Mouse (Mus musculus) midbrain, embryonic 11.5 days (tissue): ENCODE results near the gene Nkpd1. TPM values are rescaled to one million over a fixed set of nuclear protein-coding genes. Genes with fewer than 3 reads are reported as not detected.

Experiments
- ATAC-seq: fragments of 200-750 bp; cut with Nextera tagmentation; 2 replicates; pipeline ENCODE4 v1.8.0; 2017; ENCODE audit warnings: moderate TSS enrichment, moderate library complexity; ENCODE audit not compliant: low FRiP score
- DNase-seq: peaks from one replicate; pipeline ENCODE4 v3.0.0; 2015; ENCODE audit warnings: low spot score; ENCODE audit errors: missing footprints
- H3K27ac ChIP-seq: fragments of 300-500 bp; sonication (generic); 2 replicates; pipeline ENCODE4 v1.5.1; 2014; ENCODE audit warnings: low read depth, low read length
- H3K27me3 ChIP-seq: fragments of 300-500 bp; sonication (generic); 2 replicates; pipeline ENCODE4 v1.6.1; 2014; ENCODE audit warnings: mild to moderate bottlenecking, low read length, moderate library complexity, mixed read lengths; ENCODE audit not compliant: control insufficient read depth, insufficient read depth
- H3K36me3 ChIP-seq: fragments of 300-500 bp; sonication (generic); 2 replicates; pipeline ENCODE4 v1.6.1; 2014; ENCODE audit warnings: mild to moderate bottlenecking, low read length, moderate library complexity, mixed read lengths; ENCODE audit not compliant: control insufficient read depth, insufficient read depth
- H3K4me1 ChIP-seq: fragments of 300-500 bp; sonication (generic); 2 replicates; pipeline ENCODE4 v1.6.1; 2014; ENCODE audit warnings: low read length; ENCODE audit not compliant: control insufficient read depth, insufficient read depth
- H3K4me2 ChIP-seq: fragments of 300-500 bp; sonication (generic); 2 replicates; pipeline ENCODE4 v1.6.1; 2014; ENCODE audit warnings: mild to moderate bottlenecking, moderate library complexity
- H3K4me3 ChIP-seq: fragments of 300-500 bp; sonication (generic); 2 replicates; pipeline ENCODE4 v1.5.1; 2014; ENCODE audit warnings: low read depth, low read length
- H3K9ac ChIP-seq: fragments of 300-500 bp; sonication (generic); 2 replicates; pipeline ENCODE4 v1.6.1; 2014; ENCODE audit warnings: low read length
- H3K9me3 ChIP-seq: fragments of 300-500 bp; sonication (generic); 2 replicates; pipeline ENCODE4 v1.6.1; 2016; ENCODE audit warnings: low read length; ENCODE audit not compliant: control insufficient read depth
- WGBS: fragments of 180-500 bp; shearing (Covaris S2); extraction: QIAGEN DNeasy Blood & Tissue Kit; methylation state at CpG from one replicate; pipeline ENCODE4 v1.1.7; 2014; 5-methylcytosine and 5-hydroxymethylcytosine counted together
- polyA plus RNA-seq: library from polyadenylated mRNA; unstranded; fragments of >200 nt; fragmentation: Nextera tagmentation; extraction: Ambion mirVana; gene quantifications from 2 replicates; pipeline ENCODE4 v1.2.1, GENCODE M21; 2014

Gene Nkpd1
- polyA plus RNA-seq, 1 experiment from 2014 or later = not detected

DNA sequence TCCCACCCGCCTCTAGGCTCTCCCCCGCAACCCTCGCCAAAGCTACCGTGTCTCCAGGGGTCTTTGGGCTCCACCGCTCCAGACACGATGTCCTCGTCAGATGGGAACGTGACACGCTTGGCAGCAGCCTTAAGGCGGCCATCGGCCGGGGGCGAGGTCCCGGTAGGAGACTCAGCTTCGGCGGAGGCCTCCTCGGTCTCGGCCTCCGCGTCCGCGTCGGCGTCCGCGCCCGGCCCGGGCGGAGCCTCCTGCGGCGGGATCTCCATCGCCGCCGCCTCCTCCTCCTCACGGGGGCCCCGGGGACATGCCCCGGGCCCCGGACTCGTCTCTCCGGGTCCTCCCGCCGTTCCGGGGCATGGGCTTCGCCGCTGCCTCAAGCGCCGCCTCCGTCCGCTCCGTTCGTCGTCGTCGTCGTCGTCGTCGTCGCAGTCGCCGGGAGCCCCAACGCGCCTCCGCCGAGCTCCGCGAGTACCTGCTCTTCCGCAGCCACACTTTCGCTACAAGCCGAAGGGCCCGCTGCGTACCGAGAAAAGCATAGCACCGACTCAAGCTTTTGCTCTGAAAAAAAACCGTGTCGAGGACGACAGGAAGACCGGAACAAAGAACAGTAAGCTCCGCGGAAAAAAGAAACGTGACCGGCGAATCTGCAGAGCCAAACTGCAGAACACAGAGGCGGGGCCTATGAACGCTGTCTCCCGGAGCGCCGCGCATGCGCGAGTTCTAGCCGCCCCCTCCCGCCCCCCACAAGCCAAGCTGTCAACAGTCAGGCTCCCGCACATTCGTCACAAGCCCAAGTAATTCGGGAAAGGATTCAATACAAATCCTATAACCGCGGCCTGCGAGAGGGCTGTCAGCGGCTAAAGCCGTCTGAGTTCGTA is 44.4 kb downstream of the Nkpd1 start:
- no peaks in the 10 kb centered on the region; the same call in 1 of the 2 replicates for H3K9me3 ChIP-seq
- H3K27ac ChIP-seq = peak overlapping the region; percentile 86
- ATAC-seq (peak; percentile 89), DNase-seq (peak; percentile 100)
- H3K9ac ChIP-seq = peak overlapping the region; percentile 95
- under 1% methylated on average over 100 of the region's 102 CpGs for WGBS
- H3K4me1 ChIP-seq = peaks cover 21% of the 10 kb centered on the region
- peak overlapping the region; percentile 88 for H3K4me2 ChIP-seq
- peaks cover 10% of the 10 kb centered on the region for H3K36me3 ChIP-seq
- H3K27me3 ChIP-seq = no peaks in the 10 kb centered on the region
- H3K4me3 ChIP-seq = peak overlapping the region; percentile 81

DNA sequence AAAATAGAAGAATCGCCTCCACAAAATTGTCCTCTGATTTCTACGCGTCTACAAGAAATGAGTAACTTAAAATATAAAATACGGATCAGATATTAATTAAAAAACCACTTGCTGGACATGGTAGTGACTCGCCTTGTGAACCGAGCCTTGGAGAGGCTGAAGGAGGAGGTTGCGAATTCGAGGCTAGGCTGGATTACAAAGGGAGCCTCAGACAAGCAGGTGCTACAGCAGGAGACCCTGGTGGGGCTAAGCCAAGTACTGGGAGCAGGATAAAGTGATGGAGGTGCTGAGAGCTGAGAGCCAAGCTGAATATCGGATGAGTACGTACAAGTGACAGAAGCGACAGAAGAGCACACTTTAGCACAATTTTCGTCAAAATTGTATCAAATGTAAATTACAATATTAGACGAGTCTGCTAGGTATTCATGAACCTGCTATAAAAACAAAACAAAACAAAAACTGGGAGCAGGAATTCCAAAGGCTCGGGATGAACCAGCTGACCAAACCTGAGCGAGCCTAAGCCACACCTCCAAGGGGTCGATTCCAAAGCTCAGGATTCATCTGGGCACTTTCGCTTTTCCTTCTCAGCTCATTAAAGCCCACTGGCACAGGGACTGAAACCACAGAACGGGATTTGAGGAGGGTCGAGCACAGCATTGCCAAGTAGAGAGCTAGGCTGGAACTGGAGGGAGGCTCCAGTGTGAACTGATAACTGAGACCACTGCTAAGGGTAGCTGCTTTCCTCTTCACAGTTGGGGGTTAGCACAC is 45.2 kb downstream of the Nkpd1 start, which contains the start of gene Ppp1r37:
Ppp1r37 (minus strand) TSS at position 434 of the 768 bp plus-strand sequence.
- Histone ChIP-seq H3K9ac (peak within 1 kb of the TSS; percentile 95), H3K9me3 (no peaks in the 10 kb centered on the region; the same call in 1 of the 2 replicates), H3K4me2 (peak within 1 kb of the TSS; percentile 88), H3K27ac (peak within 1 kb of the TSS; percentile 86), H3K36me3 (peaks cover 10% of the 10 kb centered on the region), H3K27me3 (no peaks in the 10 kb centered on the region), H3K4me3 (peak within 1 kb of the TSS; percentile 81), H3K4me1 (peaks cover 21% of the 10 kb centered on the region)
- peak; percentile 28; the same call in 1 of the 2 replicates for ATAC-seq
- DNase-seq = peak; percentile 90
- 1% methylated on average over 19 of the region's 19 CpGs for WGBS

DNA sequence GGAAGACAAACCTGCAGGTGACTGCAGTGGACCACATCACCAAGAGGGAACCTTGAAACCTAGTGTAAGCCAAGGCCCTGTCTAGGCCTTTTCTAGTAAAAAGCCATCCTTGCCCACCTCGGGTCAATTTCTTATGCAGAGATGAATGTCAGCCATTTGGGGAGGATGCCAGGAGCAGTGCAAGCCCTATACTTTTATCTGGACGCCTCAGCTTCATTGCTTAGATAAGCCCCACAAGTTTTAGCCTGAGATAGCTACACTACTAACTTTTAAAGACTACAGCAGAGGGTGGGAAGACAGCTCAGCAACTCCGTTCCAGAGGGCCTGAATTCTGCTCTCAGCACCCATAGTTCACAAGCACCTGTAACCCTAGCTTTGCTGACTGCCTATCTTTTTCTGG is 46.2 kb downstream of the Nkpd1 start:
- no peak overlapping the region for H3K4me3 ChIP-seq
- H3K9ac ChIP-seq = no peak overlapping the region
- ATAC-seq = no peak
- H3K27ac ChIP-seq = no peak overlapping the region
- no peaks in the 10 kb centered on the region for H3K27me3 ChIP-seq
- H3K4me1 ChIP-seq = peaks cover 20% of the 10 kb centered on the region
- no peak overlapping the region for H3K4me2 ChIP-seq
- peaks cover 12% of the 10 kb centered on the region for H3K36me3 ChIP-seq
- DNase-seq = no peak
- 84% methylated on average over 3 of the region's 3 CpGs for WGBS
- no peaks in the 10 kb centered on the region; the same call in 1 of the 2 replicates for H3K9me3 ChIP-seq

DNA sequence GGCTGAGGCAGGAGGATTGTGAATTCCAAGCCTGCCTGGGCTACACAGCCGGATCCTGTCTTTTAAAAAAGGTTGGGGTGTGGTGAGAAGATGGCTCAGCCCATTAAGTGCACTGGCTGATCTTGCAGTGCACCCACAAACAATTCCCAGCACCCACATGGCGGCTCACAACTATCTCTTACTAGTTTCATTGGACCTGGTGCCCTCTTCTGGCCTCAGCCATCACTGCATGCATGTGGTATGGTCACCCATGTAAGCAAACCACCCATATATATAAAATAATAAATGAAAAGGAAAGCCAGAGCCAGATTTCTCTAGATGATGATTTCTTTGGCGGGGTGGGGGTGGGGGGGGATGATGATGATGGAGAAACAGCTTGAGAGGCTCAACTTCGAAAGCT is 46.8 kb downstream of the Nkpd1 start:
- H3K4me2 ChIP-seq = no peak overlapping the region
- H3K9ac ChIP-seq = no peak overlapping the region
- no peaks in the 10 kb centered on the region for H3K27me3 ChIP-seq
- no peak overlapping the region for H3K27ac ChIP-seq
- 85% methylated on average over 4 of the region's 4 CpGs for WGBS
- ATAC-seq (no peak), DNase-seq (no peak)
- H3K4me3 ChIP-seq = no peak overlapping the region
- no peaks in the 10 kb centered on the region; the same call in 1 of the 2 replicates for H3K9me3 ChIP-seq
- peaks cover 15% of the 10 kb centered on the region for H3K4me1 ChIP-seq
- H3K36me3 ChIP-seq = peaks cover 12% of the 10 kb centered on the region

DNA sequence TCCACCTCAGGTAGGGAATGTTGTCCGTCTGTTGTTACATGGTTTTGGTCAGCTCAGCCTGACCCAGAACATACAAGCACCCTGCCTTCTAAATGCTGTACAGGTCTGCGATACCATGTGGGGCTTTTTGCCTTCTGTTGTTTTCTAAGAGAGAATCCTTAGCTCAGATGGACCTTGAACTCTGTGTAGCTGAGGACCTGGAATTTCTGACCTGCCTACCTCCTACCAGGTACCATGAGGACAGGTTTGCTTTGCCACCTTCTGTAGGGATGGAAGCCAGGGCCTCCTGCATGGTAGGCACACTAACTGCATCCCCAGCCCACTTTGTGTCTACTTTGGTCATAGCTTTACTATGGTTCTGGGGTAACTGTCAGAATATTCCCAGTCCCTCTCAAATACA is 48.2 kb downstream of the Nkpd1 start:
- no peak for ATAC-seq
- DNase-seq = no peak
- H3K36me3 ChIP-seq = peaks cover 12% of the 10 kb centered on the region
- H3K9ac ChIP-seq = no peak overlapping the region
- no peaks in the 10 kb centered on the region for H3K27me3 ChIP-seq
- H3K4me3 ChIP-seq = no peak overlapping the region
- H3K9me3 ChIP-seq = no peaks in the 10 kb centered on the region; the same call in 1 of the 2 replicates
- peaks cover 7% of the 10 kb centered on the region for H3K4me1 ChIP-seq
- H3K4me2 ChIP-seq = no peak overlapping the region
- 94% methylated on average over 2 of the region's 2 CpGs for WGBS
- no peak overlapping the region for H3K27ac ChIP-seq

DNA sequence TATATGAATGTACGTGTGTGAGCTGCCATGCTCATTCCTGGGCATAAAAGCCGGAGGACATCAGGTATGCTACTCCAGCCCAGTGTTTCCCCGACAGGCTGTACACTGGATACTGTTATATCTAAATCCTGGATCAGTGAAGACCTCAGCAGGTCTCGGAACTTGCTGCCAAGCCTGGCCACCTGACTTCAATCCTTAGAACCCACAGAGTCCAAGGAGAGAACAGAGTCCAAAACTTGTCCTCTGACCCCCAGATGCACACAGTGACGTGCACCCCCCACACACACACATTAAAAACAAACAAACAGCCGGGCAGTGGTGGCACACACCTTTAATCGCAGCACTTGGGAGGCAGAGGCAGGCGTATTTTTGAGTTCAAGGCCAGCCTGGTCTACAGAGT is 49.8 kb downstream of the Nkpd1 start:
- Histone ChIP-seq H3K27me3 (no peaks in the 10 kb centered on the region), H3K9ac (no peak overlapping the region), H3K4me3 (no peak overlapping the region), H3K27ac (no peak overlapping the region), H3K4me1 (peaks cover 7% of the 10 kb centered on the region; the same call in 1 of the 2 replicates), H3K4me2 (no peak overlapping the region), H3K9me3 (no peaks in the 10 kb centered on the region; the same call in 1 of the 2 replicates), H3K36me3 (peaks cover 12% of the 10 kb centered on the region)
- WGBS = 91% methylated on average over 8 of the region's 8 CpGs
- ATAC-seq (no peak), DNase-seq (no peak)

DNA sequence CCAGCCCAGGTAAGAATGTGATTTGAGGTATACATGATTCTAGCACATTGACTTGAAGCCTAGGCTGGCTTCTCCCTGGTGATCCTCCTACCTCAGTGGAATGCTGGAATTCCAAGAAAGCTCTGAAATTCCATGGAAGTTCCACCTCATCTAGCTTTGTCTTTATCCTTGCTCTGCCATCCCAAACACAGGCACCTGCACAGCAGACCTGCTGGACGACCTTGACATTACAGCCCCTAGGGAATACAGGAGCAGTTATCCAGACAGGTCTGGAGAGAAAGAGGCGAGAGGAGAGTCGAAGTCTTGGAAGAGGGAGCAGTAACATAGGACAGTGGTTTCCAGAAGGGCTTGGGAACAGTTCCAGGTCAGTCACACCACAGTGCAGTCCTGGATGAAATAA is 52.0 kb downstream of the Nkpd1 start:
- Histone ChIP-seq H3K27me3 (peaks cover 2% of the 10 kb centered on the region; the same call in 1 of the 2 replicates), H3K4me3 (no peak overlapping the region), H3K27ac (no peak overlapping the region), H3K36me3 (peaks cover 7% of the 10 kb centered on the region), H3K4me2 (no peak overlapping the region), H3K9ac (no peak overlapping the region), H3K4me1 (peaks cover 6% of the 10 kb centered on the region; the same call in 1 of the 2 replicates), H3K9me3 (no peaks in the 10 kb centered on the region; the same call in 1 of the 2 replicates)
- 90% methylated on average over 3 of the region's 3 CpGs for WGBS
- no peak for DNase-seq
- ATAC-seq = no peak

DNA sequence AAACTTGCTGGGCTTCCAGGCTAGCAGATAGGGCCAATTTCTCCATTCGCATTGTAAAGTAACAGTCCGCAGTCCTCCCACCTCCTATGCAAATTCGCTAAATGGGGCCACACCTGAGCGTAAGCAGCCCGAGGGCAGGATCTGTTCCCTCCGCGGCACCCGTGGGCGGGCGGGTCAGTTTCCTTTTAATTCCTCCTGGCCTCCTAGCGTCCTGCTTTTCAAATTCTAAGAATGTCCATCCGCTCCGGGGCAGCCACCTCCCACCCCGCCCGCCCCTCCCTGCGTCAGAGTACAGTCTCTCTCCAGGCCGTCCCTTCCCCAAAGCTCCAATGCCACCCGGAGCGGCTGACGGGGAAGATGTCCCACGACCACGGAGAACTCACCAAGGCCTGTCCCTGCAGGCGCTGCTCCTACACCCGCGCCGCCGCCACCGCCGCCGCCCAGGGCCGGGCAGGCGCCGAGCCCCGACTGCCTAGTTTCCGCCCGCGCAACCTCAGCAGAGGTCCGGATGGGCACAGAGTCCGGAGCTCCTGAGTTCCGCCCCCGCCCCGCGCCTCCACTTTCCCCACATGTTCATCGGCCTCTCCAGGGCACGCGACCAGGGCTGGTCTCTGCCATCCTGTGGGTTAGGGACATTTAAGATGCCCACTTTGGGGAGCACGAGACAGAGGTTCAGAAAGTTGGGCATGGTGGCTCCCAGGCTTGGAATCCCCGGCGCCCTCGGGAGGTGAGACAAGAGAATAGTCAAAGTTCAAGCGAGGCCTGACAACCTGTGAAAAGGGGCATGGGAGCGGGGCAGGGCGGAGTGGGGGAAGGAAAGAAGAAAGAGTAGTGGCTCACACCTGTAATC is 55.5 kb downstream of the Nkpd1 start:
- Histone ChIP-seq H3K27me3 (peaks cover 29% of the 10 kb centered on the region), H3K4me1 (peaks cover 11% of the 10 kb centered on the region), H3K4me2 (peak overlapping the region; percentile 67), H3K36me3 (peaks cover 2% of the 10 kb centered on the region; the same call in 1 of the 2 replicates), H3K9ac (peak overlapping the region; percentile 86), H3K4me3 (peak overlapping the region; percentile 86), H3K9me3 (no peaks in the 10 kb centered on the region), H3K27ac (peak overlapping the region; percentile 45; the same call in 1 of the 2 replicates)
- DNase-seq (peak; percentile 99), ATAC-seq (peak; percentile 83)
- under 1% methylated on average over 53 of the region's 53 CpGs for WGBS
